Mouse (Mus musculus) kidney, adult 2 months (tissue): Measurements from ENCODE around the gene Lamp1. TPM values are rescaled to one million over a fixed set of nuclear protein-coding genes. Genes with fewer than 3 reads are reported as not detected.

Experiments used
- DNase-seq: peaks from one replicate; pipeline ENCODE4 v3.0.0; 2021
- H3K27ac ChIP-seq: fragments of 200-500 bp; 2 replicates; pipeline ENCODE4 v1.5.1; 2012; ENCODE audit warnings: low read depth, low read length, control low read depth, inconsistent platforms; ENCODE audit not compliant: insufficient read depth
- H3K27me3 ChIP-seq: fragments of 200-500 bp; replicated peaks from 2 replicates; pipeline ENCODE4 v1.6.1; 2012; ENCODE audit warnings: mild to moderate bottlenecking, moderate library complexity, low read length, inconsistent platforms; ENCODE audit not compliant: control insufficient read depth, insufficient read depth
- H3K36me3 ChIP-seq: fragments of 200-500 bp; 2 replicates; pipeline ENCODE4 v1.6.1; 2012; ENCODE audit warnings: mild to moderate bottlenecking, moderate library complexity, low read length, inconsistent platforms; ENCODE audit not compliant: control insufficient read depth, insufficient read depth
- H3K4me1 ChIP-seq: fragments of 200-500 bp; 2 replicates; pipeline ENCODE4 v1.6.1; 2011; ENCODE audit warnings: low read length; ENCODE audit not compliant: control insufficient read depth, insufficient read depth
- H3K4me3 ChIP-seq: fragments of 200-500 bp; 2 replicates; pipeline ENCODE4 v1.5.1; 2011; ENCODE audit warnings: mild to moderate bottlenecking, low read depth, low read length, control low read depth; ENCODE audit not compliant: insufficient read depth
- CTCF ChIP-seq: fragments of 200-500 bp; conservative IDR thresholded peaks from 2 replicates; pipeline ENCODE4 v1.5.1; 2011; ENCODE audit warnings: low read depth, mild to moderate bottlenecking, control low read depth, low read length, moderate library complexity, mixed read lengths; ENCODE audit not compliant: insufficient read depth, insufficient read length
- POLR2A ChIP-seq: fragments of 200-500 bp; IDR thresholded peaks from one replicate; pipeline ENCODE4 v1.6.1; 2011; ENCODE audit warnings: low read depth, low read length, control low read depth
- WGBS: fragments of 180-500 bp; shearing (Covaris S2); methylation state at CpG from one replicate; pipeline ENCODE4 v1.1.7; 2018; 5-methylcytosine and 5-hydroxymethylcytosine counted together
- polyA plus RNA-seq: library from polyadenylated mRNA; depleted of rRNA; stranded (reverse); fragments of >200 nt; gene quantifications from 2 replicates; pipeline ENCODE4 v1.2.3, GENCODE M21; 2012

Lamp1 gene
- polyA plus RNA-seq, 1 experiment = 1,404 TPM

DNA sequence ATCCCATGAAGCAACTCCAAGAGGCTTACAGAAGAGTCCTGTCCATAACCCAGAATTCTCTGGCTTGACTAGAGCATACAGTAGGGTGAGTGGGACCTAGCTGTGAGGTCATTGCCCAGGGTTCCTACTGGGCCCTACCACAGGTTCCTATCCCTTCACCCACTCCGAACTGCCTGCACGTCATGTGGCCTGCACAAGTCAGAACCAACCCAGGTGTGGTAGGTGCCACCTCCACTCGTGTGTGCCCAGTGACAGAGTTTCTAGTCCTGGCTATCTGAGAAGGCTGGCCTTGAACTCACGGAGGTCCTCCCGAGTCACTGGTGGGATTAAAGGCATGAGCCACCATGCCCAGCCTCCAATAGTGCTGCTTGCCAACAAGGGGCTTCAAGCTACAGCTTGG, 19.2 kb downstream of the Lamp1 start:
- H3K27ac ChIP-seq = no peak overlapping the region
- peaks cover 5% of the 10 kb centered on the region; the same call in 1 of the 2 replicates for H3K4me1 ChIP-seq
- 87% methylated on average over 5 of the region's 5 CpGs for whole genome bisulfite sequencing
- no peak for DNase-seq
- no peaks in the 10 kb centered on the region for H3K27me3 ChIP-seq
- no peak for TF ChIP-seq POLR2A
- TF ChIP-seq CTCF = no peak
- no peak overlapping the region for H3K4me3 ChIP-seq
- peaks cover 5% of the 10 kb centered on the region; the same call in 1 of the 2 replicates for H3K36me3 ChIP-seq

DNA sequence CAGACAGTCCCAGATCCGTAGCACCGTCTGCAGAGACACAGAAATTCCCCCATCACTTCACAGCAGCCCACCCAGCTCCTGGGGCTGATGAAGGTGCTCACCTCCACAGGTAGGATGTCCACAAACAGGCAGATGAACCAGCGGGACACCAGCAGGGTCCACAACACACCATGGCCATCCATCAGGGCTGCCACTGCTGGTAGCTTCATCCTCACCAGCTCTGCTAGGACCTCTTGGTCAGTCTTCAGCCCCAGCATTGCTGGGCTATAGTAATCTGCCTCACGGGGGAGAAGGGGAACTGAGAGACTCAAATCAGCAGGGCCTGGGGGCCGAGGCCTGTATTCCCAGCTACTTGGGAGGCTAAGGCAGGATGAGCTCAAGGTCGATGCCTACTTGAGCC, 20.5 kb downstream of the Lamp1 start:
- Histone ChIP-seq H3K27me3 (no peaks in the 10 kb centered on the region), H3K27ac (no peak overlapping the region), H3K4me1 (peaks cover 3% of the 10 kb centered on the region; the same call in 1 of the 2 replicates), H3K36me3 (peaks cover 2% of the 10 kb centered on the region; the same call in 1 of the 2 replicates), H3K4me3 (no peak overlapping the region)
- DNase-seq = no peak
- no peak for TF ChIP-seq CTCF
- no peak for TF ChIP-seq POLR2A
- 73% methylated on average over 6 of the region's 6 CpGs for WGBS

DNA sequence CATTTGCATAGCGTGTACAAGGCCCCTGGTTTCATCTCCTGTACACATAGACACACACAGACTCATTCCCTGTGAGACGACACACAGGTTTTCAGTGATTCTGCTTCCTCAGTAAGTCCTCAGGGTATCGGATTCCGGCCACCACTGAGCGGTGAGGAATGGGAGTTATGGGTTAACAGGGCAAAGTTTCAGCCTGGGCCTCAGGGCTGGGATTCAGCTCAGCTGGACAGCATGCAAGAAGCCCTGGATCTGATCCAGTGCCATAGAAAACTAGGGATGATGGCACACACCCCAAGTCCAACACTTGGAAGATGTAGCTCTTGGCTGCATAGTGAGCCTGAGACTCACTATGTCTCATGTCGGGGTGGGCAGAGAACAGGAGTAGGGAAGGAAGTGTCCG, 21.0 kb downstream of the Lamp1 start:
- H3K27ac ChIP-seq = no peak overlapping the region
- peaks cover 3% of the 10 kb centered on the region; the same call in 1 of the 2 replicates for H3K4me1 ChIP-seq
- no peak overlapping the region for H3K4me3 ChIP-seq
- 45% methylated on average over 7 of the region's 7 CpGs for WGBS
- peaks cover 2% of the 10 kb centered on the region; the same call in 1 of the 2 replicates for H3K36me3 ChIP-seq
- TF ChIP-seq POLR2A (no peak), CTCF (no peak)
- no peak for DNase-seq
- no peaks in the 10 kb centered on the region for H3K27me3 ChIP-seq

DNA sequence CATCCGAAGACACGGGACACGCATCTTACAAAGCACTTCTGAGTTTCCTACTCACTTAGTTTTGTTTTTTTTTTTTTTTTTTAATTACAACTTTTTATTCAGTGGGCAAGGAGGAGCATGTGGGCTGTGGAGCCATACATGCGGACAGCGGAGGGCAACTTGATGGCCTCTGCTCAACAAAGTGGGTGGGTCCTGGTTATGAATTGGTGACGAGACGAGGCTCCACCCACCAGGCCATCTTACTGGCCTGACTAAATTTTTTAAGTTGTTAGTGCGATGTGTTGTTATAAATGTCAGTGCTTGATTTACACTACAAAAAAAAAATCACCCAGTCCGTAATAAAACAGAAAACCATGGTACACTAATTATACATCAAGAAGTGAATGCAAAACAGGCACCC, 21.4 kb downstream of the Lamp1 start:
- Histone ChIP-seq H3K36me3 (peaks cover 2% of the 10 kb centered on the region; the same call in 1 of the 2 replicates), H3K4me1 (0 out of 2 replicates have a peak, but pooled peaks cover 3% of the 10 kb centered on the region), H3K27me3 (no peaks in the 10 kb centered on the region), H3K27ac (no peak overlapping the region), H3K4me3 (no peak overlapping the region)
- 54% methylated on average over 9 of the region's 9 CpGs for WGBS
- peak; percentile 46 for DNase-seq
- TF ChIP-seq CTCF = no peak
- TF ChIP-seq POLR2A = no peak

DNA sequence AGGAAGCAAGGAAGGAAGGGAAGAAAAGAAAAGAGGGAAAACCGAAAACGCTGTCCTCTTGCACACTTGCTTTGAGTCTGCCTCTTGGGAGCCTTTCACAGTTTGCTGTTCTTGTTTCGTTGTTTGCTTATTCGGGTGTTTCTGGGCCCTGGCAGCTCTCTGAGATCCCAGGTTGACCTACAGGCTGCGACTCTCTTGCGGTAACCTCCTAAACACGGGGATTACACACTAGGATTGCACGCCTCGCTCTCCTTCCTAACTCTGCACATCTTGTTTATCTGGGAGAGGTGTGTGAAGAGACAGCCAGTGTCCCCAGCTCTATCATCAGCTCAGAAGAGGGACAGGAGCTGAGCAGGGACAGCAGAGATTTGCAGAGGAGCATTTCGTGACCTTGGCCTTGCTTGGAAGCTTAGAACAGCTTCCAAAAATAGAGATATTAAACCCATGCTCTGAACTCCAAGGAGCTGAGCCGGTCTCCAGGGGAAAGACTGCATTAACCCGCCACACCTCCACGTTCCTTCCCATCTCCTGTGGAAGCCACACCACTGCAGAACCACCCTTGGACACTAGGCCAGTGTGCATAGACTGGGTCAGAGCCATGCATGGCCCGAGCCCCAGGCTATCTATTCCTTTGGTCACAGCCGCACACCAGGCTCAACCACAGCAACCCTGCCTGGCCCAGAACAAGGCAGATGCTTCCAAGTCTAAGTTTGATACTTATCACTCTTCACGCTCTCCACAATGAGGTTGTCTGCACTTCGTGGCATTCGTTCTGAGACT, 22.1 kb downstream of the Lamp1 start:
- H3K4me3 ChIP-seq = no peak overlapping the region
- H3K36me3 ChIP-seq = no peaks in the 10 kb centered on the region; the same call in 1 of the 2 replicates
- H3K4me1 ChIP-seq = 0 out of 2 replicates have a peak, but pooled peaks cover 3% of the 10 kb centered on the region
- H3K27me3 ChIP-seq = no peaks in the 10 kb centered on the region
- no peak for DNase-seq
- no peak for TF ChIP-seq POLR2A
- TF ChIP-seq CTCF = no peak
- 72% methylated on average over 18 of the region's 18 CpGs for WGBS
- H3K27ac ChIP-seq = no peak overlapping the region

DNA sequence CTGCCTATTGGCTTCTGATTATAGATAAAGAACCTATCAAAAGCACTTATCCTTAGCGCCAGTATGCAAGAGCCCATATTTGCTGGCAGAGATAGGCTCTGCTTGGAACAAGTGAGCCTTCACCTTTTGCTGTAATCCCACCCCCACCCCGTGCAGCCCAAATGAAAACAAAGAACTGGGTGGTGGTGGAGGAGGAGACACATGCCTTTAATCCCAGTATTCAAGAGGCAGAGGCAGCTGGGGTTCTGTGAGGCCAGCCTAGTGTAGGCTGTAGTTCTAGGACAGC, 22.7 kb downstream of the Lamp1 start:
- WGBS = 61% methylated on average over 2 of the region's 2 CpGs
- no peaks in the 10 kb centered on the region; the same call in 1 of the 2 replicates for H3K36me3 ChIP-seq
- no peak overlapping the region for H3K4me3 ChIP-seq
- TF ChIP-seq CTCF (no peak), POLR2A (no peak)
- no peaks in the 10 kb centered on the region for H3K27me3 ChIP-seq
- no peak for DNase-seq
- H3K4me1 ChIP-seq = 0 out of 2 replicates have a peak, but pooled peaks cover 3% of the 10 kb centered on the region
- H3K27ac ChIP-seq = no peak overlapping the region

DNA sequence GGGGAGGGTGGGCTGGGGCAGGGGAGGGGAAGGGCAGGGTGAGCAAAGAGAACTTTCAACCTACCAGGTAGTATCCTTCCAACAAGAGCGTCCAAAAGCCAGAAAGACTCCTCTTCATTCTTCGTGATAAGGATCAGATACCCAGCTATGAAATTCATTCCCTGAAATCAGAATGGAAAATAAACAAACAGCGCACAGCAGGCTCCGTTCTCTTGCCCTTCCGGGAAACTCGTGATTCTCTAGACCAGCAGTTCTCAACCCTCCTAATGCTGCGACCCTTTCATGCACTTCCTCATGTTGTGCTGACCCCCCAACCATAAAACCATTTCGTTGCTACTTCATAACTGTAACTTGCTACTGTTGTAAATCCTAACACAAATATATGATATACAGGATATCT, 27.9 kb downstream of the Lamp1 start:
- no peaks in the 10 kb centered on the region for H3K4me1 ChIP-seq
- no peaks in the 10 kb centered on the region for H3K36me3 ChIP-seq
- no peaks in the 10 kb centered on the region for H3K27me3 ChIP-seq
- TF ChIP-seq CTCF = no peak
- no peak for TF ChIP-seq POLR2A
- DNase-seq = no peak
- 83% methylated on average over 8 of the region's 8 CpGs for WGBS
- H3K27ac ChIP-seq = no peak overlapping the region
- H3K4me3 ChIP-seq = no peak overlapping the region
